Mouse (Mus musculus) hindbrain, embryonic 16.5 days (tissue): ENCODE measurements around the gene Slc30a4. TPM values are rescaled to one million over a fixed set of nuclear protein-coding genes. Genes with fewer than 3 reads are reported as not detected.

Experiments used
- ATAC-seq: fragments of 200-750 bp; cut with Nextera tagmentation; 2 replicates; pipeline ENCODE4 v1.8.0; 2017; ENCODE audit warnings: moderate TSS enrichment, moderate library complexity
- H3K27ac ChIP-seq: fragments of 300-500 bp; sonication (generic); 2 replicates; pipeline ENCODE4 v1.5.1; 2014; ENCODE audit warnings: low read depth, mild to moderate bottlenecking, control low read depth, low read length, moderate library complexity
- H3K27me3 ChIP-seq: fragments of 300-500 bp; sonication (generic); replicated peaks from 2 replicates; pipeline ENCODE4 v1.6.1; 2014; ENCODE audit warnings: low read length; ENCODE audit not compliant: control insufficient read depth, insufficient read depth
- H3K36me3 ChIP-seq: fragments of 300-500 bp; sonication (generic); 2 replicates; pipeline ENCODE4 v1.6.1; 2014; ENCODE audit warnings: mild to moderate bottlenecking, low read length, moderate library complexity, mixed read lengths; ENCODE audit not compliant: control insufficient read depth, insufficient read depth
- H3K4me1 ChIP-seq: fragments of 300-500 bp; sonication (generic); 2 replicates; pipeline ENCODE4 v1.6.1; 2014; ENCODE audit warnings: low read depth, low read length; ENCODE audit not compliant: control insufficient read depth, insufficient read depth
- H3K4me2 ChIP-seq: fragments of 300-500 bp; sonication (generic); 2 replicates; pipeline ENCODE4 v1.6.1; 2014; ENCODE audit warnings: mild to moderate bottlenecking, low read length, control low read depth, moderate library complexity
- H3K4me3 ChIP-seq: fragments of 300-500 bp; sonication (generic); 2 replicates; pipeline ENCODE4 v1.5.1; 2014; ENCODE audit warnings: mild to moderate bottlenecking, low read length, control low read depth, moderate library complexity
- H3K9ac ChIP-seq: fragments of 300-500 bp; sonication (generic); 2 replicates; pipeline ENCODE4 v1.6.1; 2014; ENCODE audit warnings: low read depth, mild to moderate bottlenecking, control low read depth, low read length, moderate library complexity
- H3K9me3 ChIP-seq: fragments of 300-500 bp; sonication (generic); 2 replicates; pipeline ENCODE4 v1.6.1; 2014; ENCODE audit warnings: mild to moderate bottlenecking, low read length, moderate library complexity; ENCODE audit not compliant: control insufficient read depth
- WGBS: fragments of 180-500 bp; shearing (Covaris S2); extraction: QIAGEN DNeasy Blood & Tissue Kit; methylation state at CpG from one replicate; pipeline ENCODE4 v1.1.7; 2014; 5-methylcytosine and 5-hydroxymethylcytosine counted together
- polyA plus RNA-seq: library from polyadenylated mRNA; unstranded; fragments of >200 nt; fragmentation: Nextera tagmentation; extraction: Ambion mirVana; gene quantifications from 2 replicates; pipeline ENCODE4 v1.2.1, GENCODE M21; 2015

Slc30a4 gene
- polyA plus RNA-seq, result 4.9 and 6.6 TPM in 2 replicates

DNA sequence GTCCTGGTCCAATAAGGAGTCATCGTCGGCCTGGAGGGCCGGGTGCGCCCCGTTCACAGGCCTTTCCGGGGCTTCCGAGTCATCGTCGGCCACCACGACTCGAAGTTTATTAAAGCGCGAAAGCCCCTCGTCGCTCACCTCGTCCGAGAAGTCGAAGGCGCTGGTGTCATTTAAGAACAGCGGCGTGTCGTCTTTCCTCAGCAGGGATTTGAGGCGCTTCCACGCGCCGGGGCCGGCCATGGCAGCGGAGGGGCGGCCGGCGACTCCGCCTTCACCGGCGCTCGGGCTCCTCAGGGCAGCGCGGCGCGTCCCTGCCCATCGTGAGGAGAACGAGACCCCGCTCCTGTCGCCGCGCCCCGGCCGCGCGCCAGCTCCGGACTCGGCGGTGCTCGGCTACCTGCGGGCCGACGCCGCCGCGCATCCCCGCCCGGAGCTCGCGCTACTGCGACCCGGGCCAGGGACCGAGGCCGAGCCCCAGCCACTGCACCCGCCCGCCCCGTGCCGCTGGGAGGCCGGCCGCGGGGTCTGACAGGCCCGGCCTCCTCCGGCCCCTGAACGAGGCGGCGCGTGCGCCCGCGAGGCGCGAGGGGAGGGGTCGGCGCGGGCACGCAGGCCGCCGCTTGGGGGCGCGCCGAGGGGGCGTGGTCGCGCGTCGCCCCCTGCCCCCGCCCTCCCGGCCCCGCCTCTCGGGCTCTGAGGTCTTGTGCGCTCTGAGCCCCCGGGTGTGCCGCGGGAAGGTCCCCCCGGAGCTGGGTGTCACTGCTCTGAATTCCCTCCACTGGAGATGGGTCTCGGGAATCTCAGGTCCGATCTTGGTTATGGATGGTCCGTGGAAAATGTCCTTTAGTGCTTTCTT is at the start of gene Slc30a4:
Gene Slc30a4, minus strand, starts transcription at position 483 of the 856 bp plus-strand sequence.
- under 1% methylated on average over 90 of the region's 111 CpGs for WGBS
- ATAC-seq, result peak; percentile 99

DNA sequence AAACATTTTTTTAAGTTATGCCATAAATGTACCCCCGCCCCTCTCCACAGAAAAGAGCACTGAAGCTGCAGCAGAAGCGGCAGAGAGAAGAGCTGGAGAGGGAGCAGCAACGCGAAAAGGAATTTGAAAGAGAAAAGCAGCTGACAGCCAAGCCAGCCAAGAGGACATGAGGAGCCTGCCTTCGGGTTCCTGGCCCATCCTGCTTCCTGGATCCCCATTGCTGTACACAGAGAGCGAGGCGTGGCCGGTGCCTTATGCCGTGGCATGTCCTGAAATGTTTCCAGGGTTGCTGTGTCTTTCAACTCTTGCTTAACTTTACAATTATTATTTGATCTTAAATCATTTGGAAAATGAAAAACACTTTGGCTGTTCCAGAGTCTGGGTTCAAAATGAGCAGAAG is 44.0 kb upstream of the Slc30a4 start:
- Histone ChIP-seq H3K4me1 (no peaks in the 10 kb centered on the region), H3K27ac (no peak overlapping the region), H3K4me2 (no peak overlapping the region), H3K27me3 (no peaks in the 10 kb centered on the region), H3K36me3 (peaks cover 11% of the 10 kb centered on the region), H3K9me3 (no peaks in the 10 kb centered on the region), H3K4me3 (no peak overlapping the region), H3K9ac (no peak overlapping the region)
- WGBS, result 88% methylated on average over 9 of the region's 9 CpGs
- ATAC-seq, result no peak

More for the DNA sequence above, at the start of gene Slc30a4:
- peak within 1 kb of the TSS; percentile 86 for H3K27ac ChIP-seq
- no peaks in the 10 kb centered on the region for H3K27me3 ChIP-seq
- peak within 1 kb of the TSS; percentile 95 for H3K4me2 ChIP-seq
- H3K4me1 ChIP-seq, result peaks cover 21% of the 10 kb centered on the region
- H3K9me3 ChIP-seq, result no peaks in the 10 kb centered on the region
- peak within 1 kb of the TSS; percentile 76 for H3K4me3 ChIP-seq
- H3K36me3 ChIP-seq, result no peaks in the 10 kb centered on the region
- H3K9ac ChIP-seq, result peak within 1 kb of the TSS; percentile 94

DNA sequence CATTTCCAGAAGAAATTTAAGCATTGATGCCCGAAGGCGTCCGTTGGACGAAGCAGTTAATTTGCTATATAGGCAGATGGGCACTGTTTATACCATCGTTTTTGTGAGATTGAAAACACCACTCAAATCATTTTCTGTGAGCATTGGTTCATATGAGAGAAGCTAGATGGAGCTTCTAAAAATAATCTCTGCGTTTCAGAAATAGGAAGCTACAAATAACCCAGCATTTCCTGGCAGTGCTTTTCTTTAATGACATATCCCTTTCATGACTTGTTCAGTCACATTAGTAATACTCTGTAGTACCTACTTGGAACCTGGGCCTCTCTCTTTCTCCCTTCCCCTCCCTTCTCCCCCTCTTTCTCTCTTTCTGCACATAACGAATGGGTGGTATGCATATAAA is 36.6 kb upstream of the Slc30a4 start:
- Histone ChIP-seq H3K9ac (peak overlapping the region; percentile 90), H3K27ac (no peak overlapping the region; the same call in 1 of the 2 replicates), H3K36me3 (no peaks in the 10 kb centered on the region), H3K4me2 (peak overlapping the region; percentile 54), H3K4me1 (peaks cover 10% of the 10 kb centered on the region), H3K4me3 (peak overlapping the region; percentile 81), H3K27me3 (peaks cover 8% of the 10 kb centered on the region), H3K9me3 (no peaks in the 10 kb centered on the region)
- ATAC-seq, result no peak
- 28% methylated on average over 7 of the region's 7 CpGs for WGBS

DNA sequence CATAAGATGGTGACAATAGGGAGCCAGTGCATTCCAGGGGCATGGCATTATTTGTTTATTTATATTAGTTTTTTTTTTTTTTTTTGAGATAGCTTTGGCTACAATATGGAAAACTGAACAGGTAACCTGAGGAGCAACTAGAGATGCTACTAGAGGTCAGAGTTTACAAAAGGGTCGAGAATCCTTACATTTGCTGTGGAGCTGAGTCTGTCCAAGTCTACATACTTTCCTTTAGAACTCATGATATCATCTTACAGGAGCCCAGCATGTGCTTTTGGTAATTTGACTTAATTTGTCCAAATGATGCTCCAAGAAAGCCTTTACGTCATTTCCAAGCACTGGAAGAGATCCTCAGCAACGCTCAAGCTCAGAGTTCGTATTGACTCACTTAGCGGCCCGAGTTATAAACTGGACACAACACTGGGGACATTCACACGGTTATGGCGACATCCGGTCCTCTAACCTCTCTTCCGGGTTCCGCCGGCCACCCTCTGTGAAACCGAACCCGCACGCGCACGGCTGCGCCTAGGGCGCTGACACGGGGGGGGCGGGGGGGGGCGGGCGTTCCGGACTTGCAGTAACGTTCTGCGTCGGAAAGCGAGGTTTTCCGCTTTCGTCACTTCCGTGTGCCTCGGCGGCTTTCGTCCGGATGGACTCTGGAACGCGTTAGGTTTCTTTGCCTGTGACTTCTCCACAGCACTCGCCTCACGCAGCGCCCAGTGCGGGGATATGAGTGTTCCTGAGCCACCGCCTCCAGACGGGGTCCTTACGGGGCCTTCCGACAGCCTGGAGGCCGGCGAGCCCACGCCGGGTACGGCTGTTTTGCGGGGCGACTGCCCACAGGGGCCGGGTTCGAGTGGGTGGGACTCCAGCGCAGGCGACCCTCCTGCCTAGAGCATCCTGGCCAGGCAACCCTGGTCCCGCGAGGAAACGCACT is 35.7 kb upstream of the Slc30a4 start, which contains the start of gene Bloc1s6:
Gene Bloc1s6, plus strand, starts transcription at position 610 of the 937 bp plus-strand sequence.
- 1% methylated on average over 47 of the region's 59 CpGs for WGBS
- ATAC-seq, result peak; percentile 97
- Histone ChIP-seq H3K4me2 (peak within 1 kb of the TSS; percentile 77), H3K4me3 (peak within 1 kb of the TSS; percentile 81), H3K27ac (peak within 1 kb of the TSS; percentile 92), H3K9me3 (no peaks in the 10 kb centered on the region), H3K27me3 (peaks cover 8% of the 10 kb centered on the region), H3K4me1 (peaks cover 10% of the 10 kb centered on the region), H3K9ac (peak within 1 kb of the TSS; percentile 90), H3K36me3 (no peaks in the 10 kb centered on the region)

DNA sequence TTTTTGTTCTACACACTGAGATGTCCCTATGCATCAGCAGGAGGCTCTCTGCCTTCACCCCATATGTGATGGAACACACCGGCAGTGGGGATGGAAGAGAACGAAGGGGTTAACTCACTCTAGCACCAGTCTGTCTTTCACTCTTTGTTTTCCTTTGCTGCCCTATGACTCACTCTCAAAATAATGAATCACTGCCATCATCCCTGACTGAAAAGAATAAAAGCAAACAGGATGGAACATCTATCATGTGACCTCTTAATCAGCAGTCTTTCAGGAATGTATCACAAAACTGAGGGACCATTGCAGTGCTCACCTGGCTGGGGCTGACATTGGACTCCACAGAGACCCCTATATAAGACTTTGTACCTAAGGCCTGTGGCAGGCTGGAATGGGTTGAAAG is 29.0 kb upstream of the Slc30a4 start:
- WGBS, result 29% methylated on average over 2 of the region's 2 CpGs
- Histone ChIP-seq H3K27ac (no peak overlapping the region), H3K36me3 (no peaks in the 10 kb centered on the region), H3K4me1 (no peaks in the 10 kb centered on the region), H3K4me2 (no peak overlapping the region), H3K9ac (no peak overlapping the region), H3K27me3 (peaks cover 10% of the 10 kb centered on the region), H3K4me3 (no peak overlapping the region), H3K9me3 (no peaks in the 10 kb centered on the region)
- ATAC-seq, result no peak

DNA sequence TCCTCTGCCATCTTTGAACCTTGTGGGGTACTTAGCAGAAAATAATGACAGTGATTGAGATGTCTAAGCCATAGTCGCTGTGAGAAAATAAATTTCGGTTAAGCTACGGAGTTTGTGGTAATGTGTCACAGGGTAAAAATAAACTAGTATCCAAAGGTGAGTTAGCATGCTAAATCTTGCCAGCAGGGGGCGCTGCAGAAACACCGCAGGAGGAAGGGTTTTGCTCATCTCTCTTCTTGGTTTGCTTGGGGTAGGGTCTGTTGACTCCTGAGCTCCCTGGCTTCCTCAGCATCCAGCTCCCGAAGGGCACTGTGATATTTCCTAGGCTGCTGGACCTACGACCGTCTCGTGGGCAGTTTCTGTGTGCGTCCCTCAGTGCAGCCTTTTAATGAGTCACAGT is 23.1 kb upstream of the Slc30a4 start:
- H3K4me1 ChIP-seq, result no peaks in the 10 kb centered on the region
- H3K9ac ChIP-seq, result no peak overlapping the region
- 64% methylated on average over 10 of the region's 10 CpGs for WGBS
- H3K4me3 ChIP-seq, result no peak overlapping the region
- H3K27me3 ChIP-seq, result peaks cover 2% of the 10 kb centered on the region; the same call in 1 of the 2 replicates
- no peaks in the 10 kb centered on the region for H3K36me3 ChIP-seq
- ATAC-seq, result no peak
- H3K27ac ChIP-seq, result no peak overlapping the region
- H3K4me2 ChIP-seq, result no peak overlapping the region
- H3K9me3 ChIP-seq, result no peaks in the 10 kb centered on the region

DNA sequence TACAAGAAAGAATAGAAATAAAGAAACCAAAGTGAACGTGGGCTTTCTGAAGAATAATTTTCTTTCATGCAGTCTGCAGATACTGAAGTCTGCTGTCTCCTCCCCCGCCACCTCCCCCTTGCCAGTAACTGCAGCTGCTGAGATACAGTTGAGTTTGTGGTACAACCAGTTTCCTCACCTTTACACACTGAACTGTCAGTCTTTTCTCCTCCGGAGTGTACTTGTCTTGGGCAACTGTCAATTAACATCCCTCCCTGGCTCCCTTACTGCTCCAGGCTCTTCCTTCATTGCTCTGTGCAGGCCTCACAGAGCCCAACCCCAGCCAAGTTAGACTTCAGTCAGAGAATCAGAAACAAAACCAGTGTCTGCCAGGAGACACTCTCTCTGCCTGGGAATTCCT is 18.1 kb upstream of the Slc30a4 start:
- WGBS, result 83% methylated on average over 3 of the region's 3 CpGs
- no peak overlapping the region for H3K4me3 ChIP-seq
- H3K36me3 ChIP-seq, result no peaks in the 10 kb centered on the region
- H3K27me3 ChIP-seq, result no peaks in the 10 kb centered on the region
- no peak overlapping the region for H3K27ac ChIP-seq
- no peak overlapping the region for H3K9ac ChIP-seq
- H3K4me2 ChIP-seq, result no peak overlapping the region
- H3K9me3 ChIP-seq, result no peaks in the 10 kb centered on the region
- no peak for ATAC-seq
- H3K4me1 ChIP-seq, result no peaks in the 10 kb centered on the region

DNA sequence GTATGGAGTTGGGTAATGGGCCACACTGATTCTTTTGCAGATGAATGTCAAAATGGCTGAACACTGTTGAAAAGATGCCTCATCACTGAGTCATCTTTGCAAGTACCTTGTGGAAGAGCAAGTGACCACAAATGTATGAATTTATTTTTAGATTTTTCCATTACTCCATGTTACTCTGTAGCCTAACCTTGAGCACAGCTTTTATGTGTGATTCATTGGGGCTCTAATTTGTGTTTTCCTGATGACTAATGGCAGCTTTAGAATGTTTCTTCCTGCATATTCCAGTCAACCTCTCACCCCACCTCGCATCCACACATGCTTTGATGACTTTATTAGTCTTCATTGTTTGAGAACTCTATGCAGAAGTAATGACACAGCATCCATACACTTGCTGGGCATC is 16.8 kb upstream of the Slc30a4 start:
- WGBS, result 76% methylated on average over 1 of the region's 1 CpGs
- H3K9me3 ChIP-seq, result no peaks in the 10 kb centered on the region
- no peaks in the 10 kb centered on the region for H3K27me3 ChIP-seq
- no peak overlapping the region for H3K4me2 ChIP-seq
- no peaks in the 10 kb centered on the region for H3K36me3 ChIP-seq
- no peak for ATAC-seq
- H3K9ac ChIP-seq, result no peak overlapping the region
- H3K27ac ChIP-seq, result no peak overlapping the region
- no peaks in the 10 kb centered on the region for H3K4me1 ChIP-seq
- H3K4me3 ChIP-seq, result no peak overlapping the region
